Mouse (Mus musculus) liver (tissue): ENCODE data around the gene Kcnk5.

ENCODE experiments used
- DNase-seq: peaks from one replicate; pipeline ENCODE4 v3.0.0-alpha.2; 2020; ENCODE audit warnings: mixed read lengths

Gene Kcnk5

GRCm38 (mm10) chr14:20201066-20201683 is 19.6 kb upstream of the Kcnk5 start:
- no peak for DNase-seq

- no peak for DNase-seq
Observed at GRCm38 (mm10) chr14:20193103-20193715, 11.6 kb upstream of the Kcnk5 start.

GRCm38 (mm10) chr14:20191136-20191735 is 9.6 kb upstream of the Kcnk5 start:
- no peak for DNase-seq

- no peak for DNase-seq
Observed at GRCm38 (mm10) chr14:20189751-20190150, 8.1 kb upstream of the Kcnk5 start.

- DNase-seq = no peak
Observed at GRCm38 (mm10) chr14:20185426-20185825, 3.8 kb upstream of the Kcnk5 start.

- DNase-seq = no peak
Observed at GRCm38 (mm10) chr14:20183701-20184100, 2.1 kb upstream of the Kcnk5 start.

- no peak for DNase-seq
Observed at GRCm38 (mm10) chr14:20182596-20182995, 987 bp upstream of the Kcnk5 start.

GRCm38 (mm10) chr14:20180751-20181162 is 852 bp downstream of the Kcnk5 start:
- peak; percentile 85 for DNase-seq

- DNase-seq = no peak
Observed at GRCm38 (mm10) chr14:20180304-20180703, 1.3 kb downstream of the Kcnk5 start.

GRCm38 (mm10) chr14:20179731-20180280 is 1.8 kb downstream of the Kcnk5 start:
- no peak for DNase-seq

- DNase-seq = no peak
Observed at GRCm38 (mm10) chr14:20179080-20179479, 2.5 kb downstream of the Kcnk5 start.

- no peak for DNase-seq
Observed at GRCm38 (mm10) chr14:20178593-20178992, 3.0 kb downstream of the Kcnk5 start.

- no peak for DNase-seq
Observed at GRCm38 (mm10) chr14:20177494-20178123, 4.0 kb downstream of the Kcnk5 start.

- DNase-seq = no peak
Observed at GRCm38 (mm10) chr14:20175705-20176104, 5.9 kb downstream of the Kcnk5 start.

- no peak for DNase-seq
Observed at GRCm38 (mm10) chr14:20175114-20175513, 6.5 kb downstream of the Kcnk5 start.

- no peak for DNase-seq
Observed at GRCm38 (mm10) chr14:20174696-20175095, 6.9 kb downstream of the Kcnk5 start.

GRCm38 (mm10) chr14:20173873-20174490 is 7.6 kb downstream of the Kcnk5 start:
- DNase-seq = no peak

GRCm38 (mm10) chr14:20172924-20173323 is 8.7 kb downstream of the Kcnk5 start:
- DNase-seq = no peak

- no peak for DNase-seq
Observed at GRCm38 (mm10) chr14:20172509-20172908, 9.1 kb downstream of the Kcnk5 start.

GRCm38 (mm10) chr14:20171840-20172239 is 9.8 kb downstream of the Kcnk5 start:
- no peak for DNase-seq

- DNase-seq = no peak
Observed at GRCm38 (mm10) chr14:20169251-20169650, 12.4 kb downstream of the Kcnk5 start.

- DNase-seq = no peak
Observed at GRCm38 (mm10) chr14:20168478-20168877, 13.1 kb downstream of the Kcnk5 start.

GRCm38 (mm10) chr14:20168054-20168453 is 13.6 kb downstream of the Kcnk5 start:
- no peak for DNase-seq
